Mouse (Mus musculus): ENCODE measurements at regions not wholly inside any gene's neighbourhood (a gene's known extent, or its start where the extent isn't known, plus 50 kb on each side); places are given as distances from the start of the nearest gene placed in this dataset.

DNA sequence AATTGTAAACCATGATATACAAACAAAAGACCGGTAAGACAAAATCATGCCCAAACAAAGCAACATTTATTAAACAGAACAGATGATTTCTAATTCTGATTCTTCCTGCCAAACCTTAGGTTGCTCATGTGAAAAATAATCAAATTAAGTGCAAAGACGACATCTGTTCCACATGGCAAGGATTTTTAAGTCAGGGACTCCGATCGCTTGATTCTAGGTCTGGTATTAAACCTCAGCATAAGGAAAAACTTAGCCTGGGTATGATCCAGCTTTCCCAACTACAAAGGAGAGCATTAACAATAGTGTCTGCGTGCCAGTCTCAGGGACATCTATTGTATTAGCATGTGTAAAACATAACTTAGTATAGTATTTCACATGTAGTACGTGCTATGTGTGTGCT lies 181.8 kb upstream of the Rnpc3 start:
- DNase-seq (ENCODE audit: low spot score in 2 of 2): no peak

DNA sequence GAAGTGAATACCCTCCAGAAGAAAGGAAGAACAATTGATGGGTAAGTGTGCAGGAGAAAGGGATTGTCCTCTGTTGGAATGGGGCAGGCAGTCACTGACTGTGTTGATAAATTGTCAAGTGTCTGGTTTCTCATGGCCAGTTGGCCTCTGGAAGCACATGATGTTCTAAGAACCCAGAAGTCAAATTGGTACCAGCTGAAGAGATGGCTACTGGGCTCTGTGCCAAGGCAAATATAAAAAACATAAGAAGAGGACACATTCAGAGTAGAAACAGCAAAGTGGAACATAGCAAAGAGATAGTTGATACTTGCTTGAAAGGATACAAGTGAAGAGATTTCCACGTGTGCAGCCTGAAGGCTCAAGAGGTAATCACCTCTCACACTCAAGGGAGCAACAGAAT lies 170.9 kb upstream of the Col11a1 start:
- DNase-seq (ENCODE audit: low spot score in 2 of 2): no peak

- DNase-seq (ENCODE audit: low spot score in 2 of 2): no peak
Observed at GRCm38 (mm10) chr3:113860005-113860404, 170.3 kb upstream of the Col11a1 start.

DNA sequence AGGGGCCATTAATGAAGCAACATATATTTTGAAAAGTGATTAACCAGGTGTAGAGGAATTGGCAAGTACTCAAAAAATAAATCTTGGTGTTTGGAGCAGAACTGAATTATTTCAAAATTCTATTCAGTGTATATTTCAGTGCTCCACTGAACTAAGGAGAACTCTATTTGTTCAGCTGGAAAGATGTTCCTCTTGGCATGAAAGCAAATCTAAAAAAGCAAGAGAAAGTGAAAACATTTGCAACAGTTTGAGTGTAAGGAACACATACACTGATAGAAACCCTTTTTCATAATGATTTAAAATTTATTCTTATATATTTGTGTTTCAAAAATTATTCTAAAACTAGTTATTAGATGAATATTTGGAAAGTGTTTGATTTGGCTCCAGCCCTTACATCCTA lies 169.9 kb upstream of the Col11a1 start:
- no peak for DNase-seq (ENCODE audit: low spot score in 2 of 2)

DNA sequence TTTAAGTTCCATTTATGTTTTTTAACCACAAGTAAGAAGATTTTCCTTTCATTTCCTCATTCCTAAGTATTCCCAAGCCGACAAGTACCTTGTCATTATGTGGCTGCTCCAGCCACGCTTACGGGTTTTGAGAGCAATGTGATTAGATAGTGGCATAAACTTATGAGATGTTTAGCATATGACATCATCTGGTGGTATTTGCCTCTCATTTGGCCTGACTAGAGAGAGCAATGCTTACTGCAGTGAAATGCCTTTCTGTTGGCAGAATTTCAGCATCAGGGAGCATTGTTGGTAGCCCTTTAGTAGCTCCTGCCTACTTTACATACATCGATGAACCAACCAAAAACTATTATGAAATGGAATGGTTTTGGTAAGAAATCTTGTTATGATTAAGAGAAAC lies 157.1 kb upstream of the Col11a1 start:
- no peak for DNase-seq (ENCODE audit: low spot score in 2 of 2)

GRCm38 (mm10) chr3:113905162-113905561 lies 125.2 kb upstream of the Col11a1 start:
- no peak for DNase-seq (ENCODE audit: low spot score in 2 of 2)

DNA sequence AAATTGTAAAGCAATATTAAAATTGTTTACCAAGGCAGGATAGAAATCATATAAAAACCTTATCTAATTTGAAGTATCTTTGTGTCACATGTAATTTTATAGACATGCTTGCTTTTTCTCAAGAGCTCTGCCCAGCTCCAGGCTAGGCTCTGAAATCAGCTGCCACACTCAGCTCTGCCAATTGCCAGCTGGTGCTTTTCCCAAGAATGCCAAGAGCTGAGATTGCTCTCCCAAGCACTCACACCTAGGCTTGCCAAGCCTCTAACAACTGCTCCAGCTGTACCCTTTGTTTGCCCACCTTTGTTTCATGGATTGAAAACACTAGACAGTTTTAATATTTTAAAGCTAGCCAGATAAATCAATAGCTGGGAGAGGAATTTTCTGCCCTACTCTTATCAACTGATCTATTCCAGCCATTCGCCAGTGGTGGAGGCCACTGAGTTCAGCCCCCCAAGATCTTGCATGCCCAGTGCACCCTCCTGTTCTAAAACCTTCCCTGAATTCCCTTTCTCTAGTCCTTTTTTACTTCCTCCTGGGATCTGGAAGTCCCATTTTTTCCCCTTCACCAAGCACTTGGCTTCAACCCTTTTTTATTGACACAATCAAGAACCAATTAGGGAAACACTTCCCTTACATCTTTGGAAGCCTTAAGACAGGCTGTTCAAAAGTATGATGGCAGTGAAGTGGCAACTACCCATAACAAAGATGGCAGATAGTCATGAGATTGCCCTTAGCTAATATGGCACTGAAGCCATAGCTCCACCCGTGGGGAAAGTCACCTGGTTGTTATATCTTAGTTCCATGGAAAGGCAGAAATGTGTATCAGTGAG lies 110.8 kb upstream of the Col11a1 start:
- DNase-seq (ENCODE audit: low spot score in 2 of 2): peak in 1 of 2 experiments; percentile 4

GRCm38 (mm10) chr3:113931553-113931952 lies 98.8 kb upstream of the Col11a1 start:
- DNase-seq (ENCODE audit: low spot score in 2 of 2): no peak

- DNase-seq (ENCODE audit: low spot score in 2 of 2): no peak
Observed at GRCm38 (mm10) chr3:113950501-113950900, 79.8 kb upstream of the Col11a1 start.

DNA sequence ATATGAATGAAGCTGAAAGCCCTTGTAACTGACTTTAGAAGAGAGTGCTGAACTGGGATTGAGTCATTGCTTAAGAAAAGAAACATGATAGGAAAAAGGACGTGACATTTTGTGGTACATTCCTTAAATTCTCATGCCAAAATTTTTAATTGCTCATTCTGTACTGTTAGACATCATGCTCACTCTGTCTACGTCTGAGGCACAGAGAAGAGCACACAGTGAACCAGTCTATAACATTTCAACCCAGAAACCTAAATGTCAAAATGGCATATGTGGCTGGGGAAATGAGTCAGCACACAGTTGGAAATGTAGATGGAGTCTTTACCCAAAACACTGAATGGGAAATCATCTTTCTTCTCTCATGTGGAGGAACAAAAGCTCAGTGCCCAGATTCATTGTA lies 77.9 kb upstream of the Col11a1 start:
- DNase-seq (ENCODE audit: low spot score in 2 of 2): no peak

- no peak for DNase-seq (ENCODE audit: low spot score in 2 of 2)
Observed at GRCm38 (mm10) chr3:113953113-113953512, 77.2 kb upstream of the Col11a1 start.

DNA sequence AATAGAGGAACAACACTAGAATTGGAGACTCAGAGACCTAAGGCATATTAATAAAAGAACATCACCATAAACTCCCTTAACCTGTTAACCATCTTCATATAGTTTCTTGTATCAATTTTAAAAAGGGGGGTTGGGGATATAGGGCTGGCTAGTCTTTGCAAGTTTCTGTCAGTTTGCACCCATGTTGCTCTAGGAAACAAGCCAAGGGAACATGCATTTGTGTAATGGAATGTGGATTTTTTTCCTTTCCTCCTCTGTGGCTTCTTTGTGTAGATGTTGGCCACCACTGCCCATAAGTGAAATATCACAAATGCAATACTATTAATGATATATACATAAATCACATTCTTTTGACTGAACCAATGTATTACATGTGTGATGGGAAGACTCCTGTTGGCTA lies 75.9 kb upstream of the Col11a1 start:
- DNase-seq (ENCODE audit: low spot score in 2 of 2): no peak

GRCm38 (mm10) chr3:113960080-113960479 lies 70.3 kb upstream of the Col11a1 start:
- no peak for DNase-seq (ENCODE audit: low spot score in 2 of 2)
